Mouse (Mus musculus): ENCODE results near the gene Rgs19.

Gene Rgs19

GRCm38 (mm10) chr2:181653523-181653922 lies 40.3 kb downstream of the Rgs19 start:
- DNase-seq (ENCODE audit: low spot score): no peak

- DNase-seq (ENCODE audit: low spot score): no peak
These were observed 40.7 kb downstream of the Rgs19 start for GRCm38 (mm10) chr2:181653065-181653464.

- no peak for DNase-seq (ENCODE audit: low spot score)
These were observed 44.9 kb downstream of the Rgs19 start for GRCm38 (mm10) chr2:181648926-181649325.

GRCm38 (mm10) chr2:181646626-181647472 lies 46.9 kb downstream of the Rgs19 start:
- DNase-seq (ENCODE audit: low spot score): no peak

- DNase-seq (ENCODE audit: low spot score): no peak
These were observed 48.1 kb downstream of the Rgs19 start for GRCm38 (mm10) chr2:181645666-181646065.

- DNase-seq (ENCODE audit: low spot score): peak; percentile 41
These were observed 49.4 kb downstream of the Rgs19 start for GRCm38 (mm10) chr2:181644361-181644760.

Data from ovary, postnatal 14 days (tissue).